Mouse (Mus musculus) embryonic facial prominence, embryonic 13.5 days (tissue): Measurements from ENCODE around the gene Myoz1. TPM values are rescaled to one million over a fixed set of nuclear protein-coding genes. Genes with fewer than 3 reads are reported as not detected.

Experiments
- ATAC-seq: fragments of 200-750 bp; cut with Nextera tagmentation; 2 replicates; pipeline ENCODE4 v1.8.0; 2017; ENCODE audit warnings: low read depth; ENCODE audit not compliant: insufficient number of reproducible peaks, insufficient read depth, low FRiP score, low TSS enrichment
- H3K27ac ChIP-seq: fragments of 300-500 bp; sonication (generic); 2 replicates; pipeline ENCODE4 v1.5.1; 2015; ENCODE audit warnings: moderate library complexity, mild to moderate bottlenecking, inconsistent platforms
- H3K27me3 ChIP-seq: fragments of 300-500 bp; sonication (generic); 2 replicates; pipeline ENCODE4 v1.6.1; 2015; ENCODE audit warnings: mild to moderate bottlenecking, inconsistent platforms
- H3K36me3 ChIP-seq: fragments of 300-500 bp; sonication (generic); 2 replicates; pipeline ENCODE4 v1.6.1; 2015; ENCODE audit warnings: mild to moderate bottlenecking, inconsistent platforms
- H3K4me1 ChIP-seq: fragments of 300-500 bp; sonication (generic); 2 replicates; pipeline ENCODE4 v1.6.1; 2015; ENCODE audit warnings: inconsistent platforms
- H3K4me2 ChIP-seq: fragments of 300-500 bp; sonication (generic); 2 replicates; pipeline ENCODE4 v1.6.1; 2015; ENCODE audit warnings: moderate library complexity, mild to moderate bottlenecking, inconsistent platforms
- H3K4me3 ChIP-seq: fragments of 300-500 bp; sonication (generic); 2 replicates; pipeline ENCODE4 v1.5.1; 2015; ENCODE audit warnings: mild to moderate bottlenecking, inconsistent platforms
- H3K9ac ChIP-seq: fragments of 300-500 bp; sonication (generic); 2 replicates; pipeline ENCODE4 v1.6.1; 2015; ENCODE audit warnings: mild to moderate bottlenecking, inconsistent platforms
- H3K9me3 ChIP-seq: fragments of 300-500 bp; sonication (generic); 2 replicates; pipeline ENCODE4 v1.6.1; 2016; ENCODE audit warnings: inconsistent platforms
- WGBS: fragments of 180-500 bp; shearing (Covaris S2); methylation state at CpG from one replicate; pipeline ENCODE4 v1.1.7; 2015; ENCODE audit warnings: mixed read lengths; 5-methylcytosine and 5-hydroxymethylcytosine counted together
- polyA plus RNA-seq: library from polyadenylated mRNA; unstranded; fragments of >200 nt; fragmentation: Nextera tagmentation; extraction: Ambion mirVana; gene quantifications from 2 replicates; pipeline ENCODE4 v1.2.1, GENCODE M21; 2015

The Myoz1 gene
- polyA plus RNA-seq, 1 experiment from 2014 or later, result 0.62 TPM

- 98% methylated on average over 2 of the region's 2 CpGs for WGBS
Observed at GRCm38 (mm10) chr14:20635546-20635945, 20.8 kb downstream of the Myoz1 start.

GRCm38 (mm10) chr14:20631253-20631652 is 25.1 kb downstream of the Myoz1 start:
- Histone ChIP-seq H3K4me3 (no peak overlapping the region), H3K4me1 (no peaks in the 10 kb centered on the region), H3K27ac (no peak overlapping the region), H3K27me3 (no peaks in the 10 kb centered on the region), H3K4me2 (no peak overlapping the region), H3K9me3 (no peaks in the 10 kb centered on the region), H3K36me3 (no peaks in the 10 kb centered on the region), H3K9ac (no peak overlapping the region)
- no peak for ATAC-seq
- 56% methylated on average over 4 of the region's 4 CpGs for WGBS

More at GRCm38 (mm10) chr14:20635546-20635945, 20.8 kb downstream of the Myoz1 start:
- H3K27ac ChIP-seq, result no peak overlapping the region
- H3K27me3 ChIP-seq, result no peaks in the 10 kb centered on the region
- H3K4me1 ChIP-seq, result peaks cover 4% of the 10 kb centered on the region; the same call in 1 of the 2 replicates
- ATAC-seq, result no peak
- no peaks in the 10 kb centered on the region for H3K9me3 ChIP-seq
- H3K4me3 ChIP-seq, result no peak overlapping the region
- no peak overlapping the region for H3K9ac ChIP-seq
- H3K36me3 ChIP-seq, result no peaks in the 10 kb centered on the region
- no peak overlapping the region for H3K4me2 ChIP-seq

- no peak overlapping the region for H3K4me2 ChIP-seq
- H3K9ac ChIP-seq, result no peak overlapping the region
- WGBS, result 84% methylated on average over 3 of the region's 3 CpGs
- ATAC-seq, result no peak
- H3K9me3 ChIP-seq, result no peaks in the 10 kb centered on the region
- H3K36me3 ChIP-seq, result no peaks in the 10 kb centered on the region
- no peaks in the 10 kb centered on the region for H3K27me3 ChIP-seq
- H3K4me3 ChIP-seq, result no peak overlapping the region
- H3K27ac ChIP-seq, result no peak overlapping the region
- H3K4me1 ChIP-seq, result peaks cover 3% of the 10 kb centered on the region; the same call in 1 of the 2 replicates
Observed at GRCm38 (mm10) chr14:20626971-20627370, 29.4 kb downstream of the Myoz1 start.

GRCm38 (mm10) chr14:20626447-20626846 is 29.9 kb downstream of the Myoz1 start:
- WGBS, result 83% methylated on average over 2 of the region's 2 CpGs
- H3K4me2 ChIP-seq, result no peak overlapping the region
- no peak overlapping the region for H3K27ac ChIP-seq
- no peak overlapping the region for H3K4me3 ChIP-seq
- no peaks in the 10 kb centered on the region for H3K9me3 ChIP-seq
- no peak for ATAC-seq
- no peak overlapping the region for H3K9ac ChIP-seq
- H3K4me1 ChIP-seq, result peaks cover 3% of the 10 kb centered on the region; the same call in 1 of the 2 replicates
- no peaks in the 10 kb centered on the region for H3K27me3 ChIP-seq
- H3K36me3 ChIP-seq, result no peaks in the 10 kb centered on the region

GRCm38 (mm10) chr14:20622907-20623306 is 33.4 kb downstream of the Myoz1 start:
- Histone ChIP-seq H3K36me3 (peaks cover 7% of the 10 kb centered on the region; the same call in 1 of the 2 replicates), H3K4me1 (peaks cover 3% of the 10 kb centered on the region; the same call in 1 of the 2 replicates), H3K27ac (no peak overlapping the region), H3K4me3 (no peak overlapping the region), H3K27me3 (no peaks in the 10 kb centered on the region), H3K9ac (no peak overlapping the region), H3K4me2 (no peak overlapping the region), H3K9me3 (no peaks in the 10 kb centered on the region)
- WGBS, result 93% methylated on average over 3 of the region's 3 CpGs
- no peak for ATAC-seq

- Histone ChIP-seq H3K36me3 (peaks cover 7% of the 10 kb centered on the region; the same call in 1 of the 2 replicates), H3K27ac (no peak overlapping the region), H3K4me2 (no peak overlapping the region), H3K9ac (no peak overlapping the region), H3K9me3 (no peaks in the 10 kb centered on the region), H3K27me3 (no peaks in the 10 kb centered on the region), H3K4me3 (no peak overlapping the region), H3K4me1 (peaks cover 3% of the 10 kb centered on the region; the same call in 1 of the 2 replicates)
- no peak for ATAC-seq
- 59% methylated on average over 2 of the region's 2 CpGs for WGBS
Observed at GRCm38 (mm10) chr14:20622412-20622811, 33.9 kb downstream of the Myoz1 start.

GRCm38 (mm10) chr14:20621903-20622302 is 34.4 kb downstream of the Myoz1 start:
- no peaks in the 10 kb centered on the region for H3K9me3 ChIP-seq
- no peak for ATAC-seq
- no peak overlapping the region for H3K9ac ChIP-seq
- no peaks in the 10 kb centered on the region for H3K27me3 ChIP-seq
- 86% methylated on average over 2 of the region's 2 CpGs for WGBS
- H3K4me3 ChIP-seq, result no peak overlapping the region
- H3K4me2 ChIP-seq, result no peak overlapping the region
- no peak overlapping the region for H3K27ac ChIP-seq
- peaks cover 3% of the 10 kb centered on the region; the same call in 1 of the 2 replicates for H3K4me1 ChIP-seq
- H3K36me3 ChIP-seq, result peaks cover 7% of the 10 kb centered on the region; the same call in 1 of the 2 replicates

GRCm38 (mm10) chr14:20619131-20619530 is 37.2 kb downstream of the Myoz1 start:
- Histone ChIP-seq H3K4me1 (peaks cover 3% of the 10 kb centered on the region; the same call in 1 of the 2 replicates), H3K4me2 (no peak overlapping the region), H3K36me3 (peaks cover 7% of the 10 kb centered on the region; the same call in 1 of the 2 replicates), H3K27me3 (no peaks in the 10 kb centered on the region), H3K4me3 (no peak overlapping the region), H3K9ac (no peak overlapping the region), H3K9me3 (no peaks in the 10 kb centered on the region), H3K27ac (no peak overlapping the region)
- ATAC-seq, result no peak

GRCm38 (mm10) chr14:20618211-20618610 is 38.1 kb downstream of the Myoz1 start:
- ATAC-seq, result no peak
- no peaks in the 10 kb centered on the region for H3K9me3 ChIP-seq
- H3K27me3 ChIP-seq, result no peaks in the 10 kb centered on the region
- H3K36me3 ChIP-seq, result peaks cover 7% of the 10 kb centered on the region; the same call in 1 of the 2 replicates
- 69% methylated on average over 5 of the region's 5 CpGs for WGBS
- no peak overlapping the region for H3K4me2 ChIP-seq
- no peak overlapping the region for H3K9ac ChIP-seq
- no peak overlapping the region for H3K4me3 ChIP-seq
- H3K27ac ChIP-seq, result no peak overlapping the region
- H3K4me1 ChIP-seq, result peaks cover 3% of the 10 kb centered on the region; the same call in 1 of the 2 replicates

- peaks cover 7% of the 10 kb centered on the region; the same call in 1 of the 2 replicates for H3K36me3 ChIP-seq
- no peaks in the 10 kb centered on the region for H3K9me3 ChIP-seq
- H3K9ac ChIP-seq, result no peak overlapping the region
- ATAC-seq, result no peak
- H3K27me3 ChIP-seq, result no peaks in the 10 kb centered on the region
- WGBS, result 67% methylated on average over 2 of the region's 2 CpGs
- no peaks in the 10 kb centered on the region for H3K4me1 ChIP-seq
- H3K27ac ChIP-seq, result no peak overlapping the region
- no peak overlapping the region for H3K4me2 ChIP-seq
- H3K4me3 ChIP-seq, result no peak overlapping the region
Observed at GRCm38 (mm10) chr14:20616421-20616820, 39.9 kb downstream of the Myoz1 start.

GRCm38 (mm10) chr14:20615075-20615474 is 41.3 kb downstream of the Myoz1 start:
- no peak overlapping the region for H3K27ac ChIP-seq
- H3K27me3 ChIP-seq, result no peaks in the 10 kb centered on the region
- 95% methylated on average over 2 of the region's 2 CpGs for WGBS
- no peak for ATAC-seq
- H3K4me1 ChIP-seq, result no peaks in the 10 kb centered on the region
- no peak overlapping the region for H3K9ac ChIP-seq
- H3K4me3 ChIP-seq, result no peak overlapping the region
- H3K36me3 ChIP-seq, result peaks cover 2% of the 10 kb centered on the region; the same call in 1 of the 2 replicates
- H3K4me2 ChIP-seq, result no peak overlapping the region
- H3K9me3 ChIP-seq, result no peaks in the 10 kb centered on the region

- no peaks in the 10 kb centered on the region for H3K27me3 ChIP-seq
- no peak for ATAC-seq
- 97% methylated on average over 1 of the region's 1 CpGs for whole genome bisulfite sequencing
- no peak overlapping the region for H3K9ac ChIP-seq
- no peaks in the 10 kb centered on the region for H3K4me1 ChIP-seq
- no peak overlapping the region for H3K4me2 ChIP-seq
- H3K36me3 ChIP-seq, result no peaks in the 10 kb centered on the region
- H3K27ac ChIP-seq, result no peak overlapping the region
- H3K9me3 ChIP-seq, result no peaks in the 10 kb centered on the region
- no peak overlapping the region for H3K4me3 ChIP-seq
Observed at GRCm38 (mm10) chr14:20612820-20613219, 43.5 kb downstream of the Myoz1 start.
